Mouse (Mus musculus): Measurements from ENCODE around the gene Gpr156.

The Gpr156 gene

DNA sequence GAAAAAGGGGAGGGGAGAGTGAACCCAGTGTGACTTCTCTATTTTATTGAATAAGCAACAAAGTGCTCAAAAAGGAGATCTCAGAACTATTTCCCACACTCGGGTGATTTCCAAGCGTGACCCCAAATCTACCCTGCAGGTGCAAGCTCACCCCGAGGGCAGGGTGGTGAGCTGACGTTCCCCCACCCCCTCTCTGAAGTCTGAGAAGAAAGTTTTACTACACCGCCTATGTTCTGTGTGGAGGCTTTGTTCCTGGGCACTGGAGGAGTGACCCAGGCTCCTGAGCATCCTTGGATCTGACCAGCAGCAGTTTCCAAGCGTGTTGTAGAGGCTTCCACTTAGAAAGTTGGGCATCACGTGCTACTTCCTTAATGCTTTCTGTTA lies 514 bp downstream of the Gpr156 start:
- no peak for DNase-seq (ENCODE audit: extremely low spot score, low spot score)

DNA sequence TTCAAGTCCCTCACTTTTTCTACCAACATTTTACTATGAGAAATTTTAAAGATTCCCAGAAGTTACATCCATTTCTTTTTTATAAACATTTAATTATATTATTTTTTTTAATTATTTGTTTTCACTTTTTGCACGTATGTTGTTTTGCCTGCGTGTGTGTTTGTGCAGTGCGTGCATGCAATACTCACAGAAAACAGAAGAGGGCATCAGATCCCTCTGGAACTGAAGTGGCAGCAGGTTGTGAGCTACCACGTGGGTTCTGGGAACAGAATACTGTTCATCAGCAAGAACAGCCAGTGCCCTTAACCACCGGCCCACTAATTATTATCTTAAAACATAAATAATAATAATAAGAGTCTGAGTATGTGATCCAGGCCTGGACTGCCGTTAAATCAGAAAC lies 2.7 kb downstream of the Gpr156 start:
- no peak for DNase-seq (ENCODE audit: extremely low spot score, low spot score)

DNA sequence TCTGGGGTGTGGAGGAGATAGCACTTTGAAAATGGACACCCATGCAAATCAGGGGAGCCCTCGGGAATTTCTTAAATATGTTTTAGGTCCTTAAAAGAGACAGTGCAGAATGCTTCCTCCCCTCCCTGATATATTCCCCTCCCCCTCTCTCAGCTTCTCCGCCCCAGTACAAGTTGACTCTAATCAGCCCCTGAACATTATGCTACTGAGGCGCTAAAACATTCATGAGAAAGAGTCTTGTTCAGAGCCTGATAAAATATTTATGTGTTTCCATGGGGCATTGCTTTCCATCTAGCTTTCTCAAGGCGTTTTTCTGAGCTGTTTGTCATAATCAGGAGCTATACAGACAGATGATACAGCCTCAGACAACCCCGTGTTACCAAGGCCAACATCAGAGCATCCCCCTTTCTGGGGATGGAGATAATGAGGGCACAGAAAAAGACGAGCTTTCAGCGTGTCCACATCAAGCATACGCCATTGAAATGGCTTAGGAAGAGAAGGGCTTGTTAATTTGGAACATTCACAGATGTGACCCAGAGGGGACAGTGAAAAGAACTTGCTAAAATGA lies 4.6 kb downstream of the Gpr156 start:
- no peak for DNase-seq (ENCODE audit: extremely low spot score, low spot score)

DNA sequence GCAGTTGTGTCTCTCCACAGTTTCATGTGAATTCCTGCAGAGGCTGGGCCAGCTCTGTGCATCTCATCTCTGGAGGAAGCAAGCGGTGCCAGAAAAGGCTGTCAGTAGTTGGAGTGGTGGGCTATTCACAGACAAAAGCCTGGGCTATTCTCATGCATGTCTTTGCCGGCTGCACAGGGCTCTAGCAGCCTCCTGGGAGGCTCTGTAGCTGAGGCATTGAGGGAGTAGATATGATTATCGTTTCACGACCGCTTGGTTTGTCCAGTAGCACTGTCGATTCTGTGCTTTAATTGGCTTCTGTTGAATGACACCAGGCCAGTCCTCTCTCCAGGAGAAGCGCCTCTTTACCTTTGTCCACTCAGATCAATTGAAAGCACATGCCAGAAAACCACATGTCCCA lies 9.8 kb downstream of the Gpr156 start:
- no peak for DNase-seq (ENCODE audit: extremely low spot score, low spot score)

DNA sequence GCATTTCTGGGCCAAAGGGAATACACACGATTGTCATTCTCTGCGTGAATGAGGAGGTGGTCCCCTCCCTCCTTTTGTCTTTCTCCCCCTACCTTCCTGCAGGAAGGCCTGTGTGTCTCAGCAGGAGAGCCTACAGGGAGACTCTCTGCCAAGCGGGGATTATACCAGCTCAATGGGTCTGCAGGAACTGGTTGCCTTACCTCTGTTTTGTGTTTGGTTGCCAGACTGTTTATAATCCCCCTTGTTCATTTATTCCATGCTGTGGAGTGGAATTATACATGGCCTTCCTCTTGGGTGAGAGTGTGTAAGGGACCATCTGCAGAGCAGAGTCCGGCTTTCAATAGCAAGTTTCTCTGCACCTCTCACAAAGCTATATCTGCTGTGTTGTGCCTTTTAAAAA lies 10.8 kb downstream of the Gpr156 start:
- DNase-seq (ENCODE audit: extremely low spot score, low spot score) = no peak

DNA sequence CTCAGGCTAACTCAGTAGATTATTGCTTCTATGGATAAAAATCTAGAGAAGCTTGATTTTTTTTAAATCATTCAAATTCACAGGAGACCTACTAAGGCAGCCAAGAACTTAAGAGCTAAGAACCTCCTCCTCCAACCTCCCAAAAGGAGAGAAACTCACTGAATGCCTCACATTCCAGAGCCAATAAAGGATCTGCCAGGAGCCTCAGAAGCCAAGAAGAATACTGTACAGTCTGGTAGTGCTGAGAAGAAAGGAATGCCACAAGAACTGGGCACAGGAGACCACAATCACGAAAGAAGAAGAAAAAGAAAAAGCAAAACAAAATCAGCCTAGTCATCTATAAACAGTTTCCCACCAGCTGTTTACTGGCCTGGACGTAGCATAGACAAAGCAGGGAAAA lies 12.7 kb downstream of the Gpr156 start:
- DNase-seq (ENCODE audit: extremely low spot score, low spot score) = no peak

DNA sequence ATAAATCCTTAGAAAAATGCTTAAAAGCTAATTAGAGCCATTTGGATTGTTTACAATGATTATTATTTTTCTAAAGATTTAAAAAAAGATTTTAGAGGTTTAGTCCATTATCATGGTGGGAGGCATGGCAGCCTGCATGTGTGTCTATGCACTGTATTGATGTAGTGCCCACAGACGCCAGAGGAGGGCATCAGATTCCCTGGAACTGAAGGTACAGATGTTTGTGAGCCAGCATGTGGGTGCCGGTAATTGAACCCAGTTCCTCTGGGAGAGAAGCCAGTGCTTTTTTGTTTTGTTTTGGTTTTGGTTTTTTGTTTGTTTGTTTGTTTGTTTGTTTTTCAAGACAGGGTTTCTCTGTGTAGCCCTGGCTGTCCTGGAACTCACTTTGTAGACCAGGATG lies 13.3 kb downstream of the Gpr156 start:
- DNase-seq (ENCODE audit: extremely low spot score, low spot score) = no peak

DNA sequence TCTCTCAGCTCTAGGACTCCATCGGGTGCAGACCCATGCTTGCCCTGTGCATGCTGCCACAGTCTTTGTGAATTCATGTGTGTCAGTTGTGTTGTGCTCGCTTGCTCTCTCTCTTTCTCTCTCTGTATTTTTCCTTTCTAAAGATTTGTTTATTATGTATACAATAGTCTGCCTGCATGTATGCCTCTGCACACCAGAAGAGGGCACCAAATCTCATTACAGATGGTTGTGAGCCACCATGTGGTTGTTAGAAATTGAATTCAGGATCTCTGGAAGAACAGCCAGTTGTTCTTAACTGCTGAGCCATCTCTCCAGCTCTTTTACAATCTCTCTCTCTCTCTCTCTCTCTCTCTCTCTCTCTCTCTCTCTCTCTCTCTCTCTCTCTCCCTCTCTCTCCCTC lies 18.6 kb downstream of the Gpr156 start:
- DNase-seq (ENCODE audit: extremely low spot score, low spot score) = no peak

DNA sequence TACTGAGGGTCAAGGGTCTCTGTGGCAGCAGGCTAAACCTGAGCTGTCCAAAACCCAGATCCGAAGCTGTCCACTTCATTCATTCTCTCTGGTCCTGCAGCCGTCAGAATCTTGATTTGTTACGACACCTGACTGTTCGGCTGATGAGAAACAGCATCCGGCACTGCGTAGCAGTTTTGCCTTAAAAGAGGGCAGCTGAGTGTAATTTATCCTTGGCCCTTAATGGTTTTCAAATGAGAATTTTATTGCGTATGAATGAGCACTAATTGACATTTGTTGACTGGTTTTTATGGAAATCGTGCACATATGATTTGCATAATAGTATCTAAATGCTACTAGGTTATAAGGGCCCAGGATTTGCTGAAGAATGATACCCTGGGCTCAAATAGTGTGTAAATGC lies 21.0 kb downstream of the Gpr156 start:
- no peak for DNase-seq (ENCODE audit: extremely low spot score, low spot score)

DNA sequence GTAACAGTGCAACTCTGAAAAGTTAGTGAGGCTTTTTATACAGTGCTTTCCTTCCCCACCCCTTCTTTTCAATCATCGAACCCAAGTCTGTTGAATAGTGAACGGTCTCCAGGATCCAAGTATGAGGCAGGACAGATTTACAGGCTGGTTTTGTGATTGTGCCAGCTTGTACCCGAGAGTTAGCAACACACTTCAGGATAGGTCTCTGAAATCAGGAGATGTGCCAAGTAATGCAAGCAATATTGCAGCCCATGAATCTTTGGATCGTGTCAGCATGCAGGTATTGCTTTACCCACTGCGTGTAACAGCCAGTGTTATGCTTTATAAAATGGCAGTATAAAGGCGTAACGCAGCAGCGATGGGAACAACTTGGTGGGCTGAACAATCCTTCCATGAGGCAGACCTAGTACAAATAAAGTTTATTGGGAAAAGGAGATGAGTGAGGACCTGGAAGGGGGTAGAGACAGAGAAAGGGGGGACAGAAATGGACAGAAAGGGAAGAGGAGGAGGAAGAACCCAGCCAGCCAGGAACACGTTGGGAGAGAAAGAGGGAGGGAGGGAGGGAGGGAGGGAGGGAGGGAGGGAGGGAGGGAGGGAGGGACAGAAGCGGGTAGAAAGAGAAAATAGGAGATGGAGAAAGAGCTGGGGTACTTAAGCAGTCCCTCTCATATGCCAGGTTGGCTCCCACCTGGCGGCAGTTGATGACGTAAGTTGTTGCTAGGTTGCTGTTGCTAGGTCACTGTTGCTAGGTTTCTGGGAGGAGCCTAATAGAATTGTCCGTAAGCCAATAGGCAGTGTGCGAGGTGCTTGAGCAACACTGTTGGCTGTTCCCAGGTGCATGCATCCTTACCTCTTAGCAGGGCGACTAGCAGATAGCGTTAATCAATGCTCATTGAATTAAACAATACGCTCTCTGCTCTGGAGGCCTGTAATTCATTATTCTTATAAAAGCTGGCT lies 22.1 kb downstream of the Gpr156 start:
- no peak for DNase-seq (ENCODE audit: extremely low spot score, low spot score)

DNA sequence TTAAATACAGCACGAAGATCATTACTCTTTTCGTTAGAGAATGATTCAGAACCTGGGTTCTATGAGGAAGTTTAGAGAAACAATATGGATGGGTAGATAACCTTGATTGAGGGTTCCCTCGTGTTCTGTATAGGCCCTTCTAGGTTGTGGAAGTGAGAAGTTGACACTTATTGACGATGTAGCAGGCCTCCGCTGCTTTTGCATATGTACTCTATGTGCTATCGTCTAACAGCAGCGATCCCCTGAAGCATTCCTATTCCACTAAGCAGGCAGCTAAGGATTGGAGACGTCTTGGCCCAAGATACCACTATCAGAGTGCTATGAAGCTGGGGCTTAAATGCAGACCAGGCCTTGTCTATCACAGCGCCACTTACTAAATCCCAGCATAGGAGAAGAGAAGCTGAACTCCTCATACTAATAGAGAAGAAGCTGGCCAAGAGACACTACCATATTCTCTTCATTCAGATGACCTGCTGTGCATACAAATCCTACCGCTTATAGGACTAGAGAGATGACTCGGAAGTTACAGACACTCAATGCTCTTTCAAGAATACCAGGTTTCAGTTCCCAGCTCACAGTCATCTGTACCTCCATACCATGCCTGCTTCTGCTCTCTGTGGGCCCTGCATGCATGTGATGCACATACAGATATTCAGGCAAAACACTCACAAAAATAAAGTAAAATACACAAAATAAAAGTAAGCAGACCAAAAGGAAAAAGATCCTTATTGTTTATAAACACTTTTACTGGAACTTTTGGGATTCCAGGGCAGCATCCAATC lies 23.0 kb downstream of the Gpr156 start:
- DNase-seq (ENCODE audit: extremely low spot score, low spot score) = no peak

DNA sequence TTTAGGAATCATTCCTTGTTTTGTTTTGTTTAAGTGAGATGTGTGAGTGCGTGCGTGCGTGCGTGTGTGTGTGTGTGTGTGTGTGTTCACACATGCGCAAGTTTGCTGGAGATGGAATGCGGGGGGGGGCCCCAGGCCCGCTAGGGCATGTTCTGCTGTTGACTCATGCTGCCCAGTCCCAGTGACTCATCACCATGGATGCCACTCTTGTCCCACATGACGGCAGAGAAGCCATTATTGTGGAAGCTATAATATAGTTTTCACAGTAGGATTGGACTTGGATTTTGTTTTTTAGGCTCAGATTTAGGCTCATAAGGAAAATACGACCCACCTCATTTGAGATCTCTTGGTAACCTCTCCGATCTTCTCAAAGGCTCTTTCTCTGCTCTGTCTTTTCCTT lies 24.0 kb downstream of the Gpr156 start:
- DNase-seq (ENCODE audit: extremely low spot score, low spot score) = no peak

DNA sequence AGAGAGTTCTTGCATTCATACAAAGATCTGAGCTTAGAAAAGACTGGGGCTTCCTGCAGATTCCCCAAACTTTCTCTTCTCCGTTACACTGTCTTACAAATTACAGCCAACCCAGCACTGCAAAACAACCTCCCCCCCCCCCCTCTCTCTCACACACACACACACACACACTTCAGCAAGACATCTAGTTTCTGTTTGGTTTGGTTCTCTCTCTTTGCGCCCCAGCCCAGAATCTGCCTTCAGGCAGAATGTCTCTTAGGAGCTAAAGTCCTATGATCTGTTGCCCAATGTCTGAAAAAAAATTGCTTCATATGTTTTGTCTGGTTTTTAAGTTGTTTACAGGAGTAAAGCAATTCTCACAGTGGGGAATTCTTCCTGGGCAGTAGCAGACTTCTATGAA lies 27.4 kb downstream of the Gpr156 start:
- no peak for DNase-seq (ENCODE audit: extremely low spot score, low spot score)

DNA sequence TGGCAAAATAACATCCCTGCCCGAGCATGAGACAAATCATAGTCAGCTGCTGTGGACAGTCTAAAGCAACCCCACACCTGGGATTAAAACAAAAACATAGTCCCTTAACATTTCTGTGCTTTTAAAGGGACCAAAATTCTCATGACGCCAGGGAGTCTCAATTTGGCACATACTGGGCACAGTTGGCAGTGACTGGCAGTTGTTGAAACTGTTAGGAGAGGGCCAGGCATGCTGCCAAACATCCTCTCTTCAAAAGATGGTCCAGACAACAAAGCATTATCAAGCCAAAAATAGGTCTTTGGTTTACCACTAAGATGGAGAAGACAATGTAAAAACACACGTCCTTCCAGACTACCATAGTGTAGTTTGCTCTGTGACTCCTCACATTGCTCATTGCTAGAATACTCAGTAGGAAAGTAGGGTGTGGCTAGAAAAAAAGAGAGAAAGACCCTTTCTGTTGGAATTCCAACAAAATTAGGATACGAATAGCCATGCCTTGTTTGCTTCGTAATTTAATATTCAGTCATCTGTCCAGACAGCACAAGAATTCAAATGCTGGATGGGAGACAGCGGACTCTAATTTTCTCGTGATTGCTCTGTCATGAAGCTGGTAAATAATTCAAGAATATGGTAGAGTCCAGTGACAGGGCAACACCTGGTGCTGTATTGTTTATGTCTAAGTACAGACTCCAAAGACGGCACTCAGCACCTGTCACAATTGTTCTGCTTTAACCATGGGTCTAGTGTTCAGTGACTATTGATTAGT lies 28.9 kb downstream of the Gpr156 start:
- no peak for DNase-seq (ENCODE audit: extremely low spot score, low spot score)

DNA sequence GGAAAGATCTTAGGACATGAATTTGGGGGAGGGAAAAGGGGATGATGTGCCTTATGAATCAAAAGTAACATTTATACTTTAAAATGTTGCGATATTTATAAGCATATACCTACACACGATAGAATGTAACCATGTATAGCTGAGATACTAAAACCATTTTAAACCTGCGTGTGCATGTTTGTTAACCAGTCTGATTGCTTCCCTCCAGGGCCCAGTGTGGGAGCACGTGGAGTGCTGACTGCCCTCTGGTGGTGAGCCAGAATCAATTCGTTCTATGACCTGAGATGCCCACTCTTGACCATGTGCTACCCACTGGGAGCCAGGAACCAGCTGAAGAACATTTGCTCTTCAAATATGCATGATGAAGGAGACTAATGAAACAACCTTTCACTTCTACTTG lies 30.9 kb downstream of the Gpr156 start:
- peak; percentile 45 for DNase-seq (ENCODE audit: extremely low spot score, low spot score)

DNA sequence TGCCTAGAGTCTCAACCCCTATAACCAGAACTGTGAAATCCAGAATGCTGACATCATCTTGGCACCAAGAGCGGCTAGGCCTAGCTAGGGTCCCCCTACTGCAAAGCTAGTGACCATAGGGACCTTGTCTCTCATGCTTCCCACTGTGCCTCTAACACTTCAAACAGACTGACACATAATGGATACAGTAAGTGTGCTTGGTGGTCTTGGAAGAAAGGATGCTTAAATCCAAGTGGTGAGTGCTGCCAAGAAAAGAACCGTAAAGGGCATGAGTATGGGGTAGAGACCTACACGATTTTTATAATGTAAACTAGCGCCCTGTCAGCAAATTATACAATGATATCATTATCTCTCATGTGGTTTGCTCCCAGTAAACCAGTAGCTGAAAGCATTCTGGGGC lies 32.1 kb downstream of the Gpr156 start:
- DNase-seq (ENCODE audit: extremely low spot score, low spot score) = no peak

DNA sequence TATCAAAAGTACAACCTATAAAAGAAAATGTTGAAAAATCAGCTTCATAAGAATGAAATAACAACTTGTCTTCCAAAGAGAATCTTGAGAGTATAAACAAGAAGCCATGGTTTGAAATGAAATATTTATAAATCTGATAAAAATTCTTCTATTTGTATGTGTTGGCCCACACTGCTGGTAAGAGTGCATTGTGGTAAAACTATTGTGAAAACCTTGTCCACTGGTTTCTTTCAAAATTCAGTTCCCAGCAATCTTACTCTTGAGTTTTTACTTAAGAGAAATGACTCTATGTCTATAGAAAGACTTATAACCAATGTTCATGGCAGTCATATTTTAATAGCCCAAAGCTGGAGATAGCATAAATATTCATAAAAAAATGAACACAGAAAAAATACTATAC lies 34.9 kb downstream of the Gpr156 start:
- no peak for DNase-seq (ENCODE audit: extremely low spot score, low spot score)

DNA sequence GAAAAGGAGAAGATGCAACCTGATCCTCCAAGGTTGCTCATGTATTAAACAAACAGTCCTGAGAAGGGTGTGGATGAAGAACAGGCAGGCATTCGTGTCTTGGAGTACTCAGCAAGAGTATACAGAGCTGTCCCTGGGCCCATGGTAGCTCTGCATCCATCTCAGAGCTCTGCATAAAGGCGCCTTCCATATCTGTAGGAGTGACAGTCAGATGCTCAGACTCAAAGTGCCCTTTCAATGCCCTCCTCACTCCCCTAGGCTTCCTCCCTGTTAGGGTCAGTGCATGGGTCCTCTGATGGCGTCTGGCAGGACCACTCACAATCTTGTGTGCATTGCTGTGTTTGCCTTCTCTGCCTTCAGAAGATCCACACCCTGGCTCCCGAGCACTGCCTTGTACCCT lies 36.9 kb downstream of the Gpr156 start:
- no peak for DNase-seq (ENCODE audit: extremely low spot score, low spot score)

DNA sequence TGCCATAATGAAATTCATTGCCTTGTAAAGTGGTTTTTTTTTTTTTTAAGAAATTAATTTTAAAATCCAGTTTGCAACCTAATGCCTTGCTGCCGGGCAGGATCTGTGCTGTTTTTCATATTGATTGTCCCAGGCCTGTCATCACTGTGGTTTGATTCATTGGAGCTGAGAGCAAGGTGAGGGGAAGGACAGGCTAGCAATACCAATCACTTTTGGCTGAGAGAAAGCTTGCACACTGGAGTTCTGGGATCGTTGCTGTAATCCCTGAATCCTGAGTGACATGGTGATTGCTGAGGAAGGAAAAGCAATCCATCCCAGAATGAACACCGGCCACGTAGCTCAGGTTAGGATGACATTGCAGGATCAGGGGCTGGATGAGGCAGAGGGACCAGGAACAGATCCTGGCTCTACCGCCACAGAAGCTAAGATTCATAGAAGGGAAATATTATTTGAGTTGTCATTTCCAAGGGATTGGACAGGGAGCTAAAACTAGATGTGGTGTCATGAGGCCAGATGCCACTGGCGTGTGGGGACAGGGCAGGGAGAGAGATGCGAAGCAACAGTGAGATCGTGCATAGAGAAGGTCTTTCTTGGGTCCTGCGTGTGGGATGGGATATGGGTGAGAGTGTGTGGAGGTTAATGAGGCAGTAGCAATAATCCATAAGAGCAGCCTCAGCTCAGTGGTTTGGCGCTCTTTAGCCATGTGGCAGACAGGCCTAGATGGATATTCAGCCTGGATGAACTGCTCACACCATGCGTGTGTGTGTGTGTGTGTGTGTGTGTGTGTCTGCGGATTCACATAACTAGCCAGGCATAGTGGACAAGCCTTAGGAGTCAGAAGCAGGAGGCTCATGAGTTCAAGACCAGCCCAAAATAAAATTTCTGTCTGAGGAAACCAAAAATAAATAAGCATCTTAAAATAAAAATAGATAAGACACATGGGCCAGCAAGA lies 38.0 kb downstream of the Gpr156 start:
- no peak for DNase-seq (ENCODE audit: extremely low spot score, low spot score)

DNA sequence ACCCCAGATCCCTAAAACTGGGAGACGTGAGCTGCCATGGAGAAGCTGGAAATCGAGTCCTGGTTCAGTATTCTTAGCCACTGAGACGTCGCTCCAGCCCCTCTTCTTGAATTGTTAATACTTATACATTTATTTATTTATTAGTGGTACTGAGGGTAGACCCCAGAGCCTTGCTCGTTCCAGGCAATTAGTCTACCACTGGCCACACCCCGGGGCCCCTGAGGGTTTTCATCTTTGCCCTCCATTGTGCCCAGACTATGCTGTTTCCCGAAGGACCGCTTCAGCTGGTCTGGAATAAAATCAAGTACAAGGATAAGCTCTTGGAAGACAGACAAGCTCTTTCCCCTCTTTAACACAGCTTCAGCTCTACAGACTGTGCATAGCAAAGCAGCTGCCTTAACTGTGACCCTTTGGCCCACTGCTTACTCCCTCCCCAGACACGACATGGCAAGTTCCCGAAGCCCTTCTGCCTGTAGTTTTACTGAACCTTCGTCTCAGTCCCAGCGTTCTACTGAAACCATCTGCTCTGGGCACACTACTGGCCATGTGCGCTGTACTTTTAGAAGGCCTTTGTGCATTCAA lies 39.1 kb downstream of the Gpr156 start:
- no peak for DNase-seq (ENCODE audit: extremely low spot score, low spot score)
